Mouse (Mus musculus): ENCODE measurements around the gene Mrpl51.

Gene Mrpl51

GRCm38 (mm10) chr6:125191332-125192015, at the start of gene Mrpl51, which contains the start of gene Ncapd2:
Gene Mrpl51, plus strand, starts transcription at chr6:125191801.
Gene Ncapd2, minus strand, starts transcription at chr6:125191701.
- DNase-seq (ENCODE audit: low read depth, low spot score) = peak; percentile 98

DNA sequence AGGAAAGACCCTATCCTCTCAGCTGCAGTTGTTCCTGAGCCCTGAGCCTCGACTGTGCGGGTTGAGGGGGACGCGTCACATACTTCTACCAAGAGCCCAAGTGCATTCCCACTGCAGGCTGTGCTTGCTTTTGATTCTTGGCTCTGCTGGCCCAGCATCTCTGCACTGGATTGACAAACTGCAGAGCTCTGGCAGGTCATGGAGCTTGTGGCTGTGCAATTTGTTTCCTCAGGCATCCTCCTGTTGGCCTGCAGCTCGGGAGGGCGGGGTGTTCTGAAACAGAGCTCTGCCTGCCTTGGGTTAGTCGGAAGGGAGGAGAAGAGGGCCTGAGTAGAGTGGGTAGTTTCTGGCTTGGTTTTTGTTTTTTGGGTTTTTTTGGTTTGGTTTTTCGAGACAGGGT, 49.2 kb upstream of the Mrpl51 start:
- no peak for DNase-seq (ENCODE audit: low read depth, low spot score)

GRCm38 (mm10) chr6:125143128-125143527, 48.5 kb upstream of the Mrpl51 start:
- no peak for DNase-seq (ENCODE audit: low read depth, low spot score)

- no peak for DNase-seq (ENCODE audit: low read depth, low spot score)
Measured at GRCm38 (mm10) chr6:125143904-125144303, 47.7 kb upstream of the Mrpl51 start.

DNA sequence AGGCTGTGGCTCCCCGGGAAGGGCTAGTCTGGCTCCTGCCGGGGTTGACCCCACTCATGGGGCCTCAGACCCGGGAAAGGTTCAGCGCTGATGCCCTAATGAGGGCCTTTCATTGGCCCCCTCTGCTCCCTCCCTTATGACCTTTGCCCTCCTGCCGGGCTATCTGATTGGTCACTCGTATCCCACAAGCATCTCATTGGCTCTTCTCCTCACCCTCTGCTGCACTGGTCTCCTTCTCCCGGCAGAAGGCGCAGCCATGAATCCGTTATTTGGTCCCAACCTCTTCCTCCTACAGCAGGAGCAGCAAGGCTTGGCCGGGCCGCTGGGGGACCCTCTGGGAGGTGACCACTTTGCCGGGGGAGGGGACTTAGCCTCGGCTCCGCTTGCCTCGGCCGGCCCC, 46.6 kb upstream of the Mrpl51 start, which contains the start of gene Iffo1:
TSS of gene Iffo1 (plus strand) at position 241 of the 400 bp plus-strand sequence.
- peak; percentile 96 for DNase-seq (ENCODE audit: low read depth, low spot score)

DNA sequence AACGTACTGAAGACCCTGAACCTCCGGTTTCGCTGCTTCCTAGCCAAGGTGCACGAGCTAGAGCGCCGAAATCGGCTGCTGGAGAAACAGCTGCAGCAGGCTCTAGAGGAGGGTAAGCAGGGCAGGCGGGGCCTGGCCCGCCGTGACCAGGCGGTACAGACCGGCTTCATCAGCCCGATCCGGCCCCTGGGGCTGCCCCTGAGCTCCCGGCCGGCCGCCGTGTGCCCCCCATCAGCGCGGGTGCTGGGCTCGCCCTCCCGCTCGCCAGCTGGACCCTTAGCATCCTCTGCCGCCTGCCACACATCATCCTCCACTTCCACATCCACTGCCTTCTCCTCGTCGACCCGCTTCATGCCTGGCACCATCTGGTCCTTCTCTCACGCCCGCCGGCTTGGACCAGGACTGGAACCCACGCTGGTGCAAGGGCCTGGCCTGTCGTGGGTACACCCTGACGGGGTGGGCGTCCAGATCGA, 46.1 kb upstream of the Mrpl51 start:
- DNase-seq (ENCODE audit: low read depth, low spot score) = no peak

DNA sequence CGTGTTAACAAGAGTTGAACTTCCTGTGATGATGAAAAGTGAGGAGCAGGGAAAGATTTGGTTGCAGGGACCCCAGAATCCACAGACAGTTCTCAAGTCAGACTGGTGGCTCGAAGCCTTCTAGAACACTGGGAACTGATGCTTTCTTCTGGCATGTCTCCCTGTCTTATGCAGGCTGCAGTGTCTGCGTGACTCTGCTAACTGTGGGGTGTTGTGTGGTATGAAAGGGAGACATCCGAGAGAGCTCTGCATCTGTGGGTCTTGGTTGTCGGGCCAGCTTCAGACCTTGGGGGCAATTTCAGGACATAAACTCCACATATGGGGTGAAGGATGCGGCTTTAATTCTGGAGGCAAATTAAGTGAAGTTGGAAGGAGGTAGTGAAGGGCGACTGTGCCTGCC, 45.5 kb upstream of the Mrpl51 start:
- DNase-seq (ENCODE audit: low read depth, low spot score) = no peak

- no peak for DNase-seq (ENCODE audit: low read depth, low spot score)
Measured at GRCm38 (mm10) chr6:125146797-125147196, 44.8 kb upstream of the Mrpl51 start.

DNA sequence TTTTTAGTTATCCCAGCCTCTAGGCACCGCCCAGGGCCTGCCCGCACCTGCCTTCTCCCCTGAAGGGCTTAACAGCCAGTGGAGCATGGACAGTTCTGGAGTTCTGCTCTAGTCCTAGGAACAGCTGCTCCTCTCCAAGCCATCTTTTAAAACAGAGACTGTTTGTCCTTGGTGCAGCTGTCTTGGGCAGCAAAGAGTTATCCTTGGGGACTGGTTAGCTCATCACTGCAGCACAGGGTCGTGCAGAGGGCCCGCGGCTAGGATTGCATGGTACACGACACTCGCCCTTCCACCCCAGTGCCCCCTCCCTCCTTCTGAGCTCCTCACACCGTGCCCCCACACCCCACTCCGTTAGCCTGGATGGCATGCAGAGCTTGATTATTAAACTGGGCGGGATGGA, 44.3 kb upstream of the Mrpl51 start:
- no peak for DNase-seq (ENCODE audit: low read depth, low spot score)

DNA sequence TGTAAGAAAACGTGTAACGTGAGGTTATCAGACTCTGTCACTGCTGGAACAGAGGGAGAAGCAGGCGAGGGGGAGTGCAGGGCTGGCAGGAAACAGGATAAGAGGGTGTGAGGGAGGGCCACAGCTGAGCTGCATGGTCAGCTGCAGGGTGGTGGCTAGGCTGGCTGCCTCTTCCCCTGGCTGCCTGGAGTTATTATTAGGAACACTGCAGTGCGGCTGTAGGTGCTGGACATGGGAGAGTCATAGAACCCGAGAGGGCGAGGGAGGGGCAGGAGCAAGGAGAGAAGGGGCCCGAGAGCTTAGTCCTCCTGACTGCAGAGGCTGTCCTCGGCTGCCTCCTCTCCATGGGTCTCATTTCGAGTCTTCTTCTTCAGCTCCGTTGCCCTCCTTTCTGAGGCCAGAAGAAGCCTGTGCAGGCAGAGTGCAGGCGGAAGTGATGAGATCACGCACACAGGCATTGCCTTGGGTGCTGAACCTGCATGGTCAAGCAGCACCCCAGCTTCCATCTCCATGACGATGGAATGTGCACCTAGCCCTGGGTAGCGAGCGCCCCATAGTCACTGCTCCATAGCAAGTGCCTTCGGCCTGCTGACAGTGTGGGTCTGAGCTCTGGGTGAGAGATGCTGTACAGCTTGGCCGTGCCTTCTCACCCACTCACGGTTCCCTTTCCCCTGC, 43.2 kb upstream of the Mrpl51 start:
- no peak for DNase-seq (ENCODE audit: low read depth, low spot score)

GRCm38 (mm10) chr6:125148926-125149568, 42.6 kb upstream of the Mrpl51 start:
- no peak for DNase-seq (ENCODE audit: low read depth, low spot score)

DNA sequence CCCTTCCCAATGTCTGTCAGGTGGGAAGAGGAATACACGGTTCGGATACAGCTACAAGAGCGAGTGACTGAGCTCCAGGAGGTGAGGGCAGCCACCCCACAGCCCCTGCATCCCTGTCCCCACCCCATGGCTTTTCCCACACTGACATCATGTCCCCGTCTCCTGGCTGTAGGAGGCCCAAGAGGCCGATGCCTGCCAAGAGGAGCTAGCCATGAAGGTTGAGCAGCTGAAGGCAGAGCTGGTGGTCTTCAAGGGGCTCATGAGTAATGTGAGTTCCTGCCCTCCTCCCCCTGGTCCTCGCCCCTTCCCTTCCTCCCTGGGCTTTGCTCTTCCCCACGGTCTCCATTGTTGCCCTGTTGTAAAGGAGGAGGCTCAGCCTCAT, 42.0 kb upstream of the Mrpl51 start:
- DNase-seq (ENCODE audit: low read depth, low spot score) = no peak

DNA sequence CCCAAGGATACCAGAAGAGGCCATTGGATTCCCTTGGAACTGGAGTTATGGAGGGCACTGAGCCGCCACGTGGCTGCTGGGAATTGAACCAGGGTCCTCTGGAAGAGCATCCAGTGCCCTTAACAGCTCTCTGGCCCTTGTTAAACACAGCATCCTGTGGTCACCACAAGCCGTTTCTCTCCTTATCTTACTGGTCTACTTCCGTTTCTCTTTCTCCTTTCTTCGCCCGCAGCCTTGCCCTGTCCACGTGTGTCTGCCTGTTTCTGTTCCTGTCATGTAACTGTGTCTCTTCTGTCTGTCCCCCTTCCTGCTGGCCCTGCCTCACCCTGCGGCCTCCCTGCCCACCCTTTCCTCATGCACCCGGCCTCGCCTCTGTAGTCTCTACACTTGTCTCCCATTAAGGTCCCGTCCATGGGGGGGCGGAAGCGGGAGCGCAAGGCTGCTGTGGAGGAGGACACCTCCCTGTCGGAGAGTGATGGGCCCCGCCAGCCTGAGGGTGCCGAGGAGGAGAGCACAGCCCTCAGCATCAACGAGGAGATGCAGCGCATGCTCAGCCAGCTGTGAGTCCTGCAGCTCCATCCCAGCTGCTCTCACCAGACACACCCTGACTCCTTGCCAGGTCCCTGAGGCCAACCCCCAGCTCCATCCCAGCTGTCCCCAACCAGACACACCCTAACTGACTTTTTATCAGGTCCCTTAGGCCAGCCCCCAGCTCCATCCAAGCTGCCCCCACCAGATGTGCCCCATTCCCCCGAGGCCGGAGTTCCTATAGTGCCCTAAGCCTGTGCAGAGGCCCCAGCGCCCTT, 39.2 kb upstream of the Mrpl51 start:
- no peak for DNase-seq (ENCODE audit: low read depth, low spot score)

- no peak for DNase-seq (ENCODE audit: low read depth, low spot score)
Measured at GRCm38 (mm10) chr6:125153018-125153389, 38.6 kb upstream of the Mrpl51 start.

- DNase-seq (ENCODE audit: low read depth, low spot score) = no peak
Measured at GRCm38 (mm10) chr6:125153682-125154081, 37.9 kb upstream of the Mrpl51 start.

GRCm38 (mm10) chr6:125154550-125154949, 37.1 kb upstream of the Mrpl51 start:
- DNase-seq (ENCODE audit: low read depth, low spot score) = peak; percentile 40

DNA sequence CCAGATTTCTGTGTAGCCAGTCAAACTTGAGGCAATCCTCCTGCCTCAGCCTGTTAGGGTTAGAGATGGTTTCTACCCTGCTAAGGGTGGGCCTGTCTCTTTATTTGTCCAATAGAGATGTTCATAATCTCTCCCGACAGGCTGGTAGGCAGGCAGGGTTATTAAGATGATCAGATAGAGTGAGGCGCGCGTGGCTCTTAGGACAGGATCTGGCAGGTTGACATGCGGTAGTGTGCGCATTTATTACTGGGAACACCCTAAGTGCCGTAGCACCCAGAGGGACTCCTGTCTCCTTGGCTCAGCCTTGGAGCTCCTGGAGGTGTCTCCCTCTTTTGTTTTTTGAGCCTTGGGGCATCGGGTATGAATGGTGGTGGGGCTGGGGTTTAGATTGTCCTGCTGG, 36.3 kb upstream of the Mrpl51 start:
- DNase-seq (ENCODE audit: low read depth, low spot score) = no peak

DNA sequence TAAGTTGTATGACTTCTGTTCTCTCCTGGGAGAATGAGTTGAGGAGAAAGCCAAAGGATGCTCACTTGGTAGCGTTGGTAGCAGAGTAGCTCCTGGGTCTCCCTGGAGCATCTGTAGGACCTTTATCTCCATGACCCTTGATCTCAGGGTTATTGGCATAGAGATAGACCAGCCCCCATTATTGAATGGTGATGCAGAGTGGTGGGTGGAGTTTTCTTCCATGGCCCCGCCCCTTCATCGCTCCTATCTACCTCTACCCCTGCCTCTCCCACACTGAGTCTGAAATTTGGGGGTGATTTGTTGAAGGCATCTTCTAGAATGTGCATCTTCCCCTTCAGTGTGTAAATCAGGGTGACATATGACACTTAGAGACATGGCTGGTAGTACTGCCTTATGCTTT, 35.1 kb upstream of the Mrpl51 start:
- no peak for DNase-seq (ENCODE audit: low read depth, low spot score)

- peak; percentile 74 for DNase-seq (ENCODE audit: low read depth, low spot score)
Measured at GRCm38 (mm10) chr6:125156903-125157614, 34.5 kb upstream of the Mrpl51 start.

DNA sequence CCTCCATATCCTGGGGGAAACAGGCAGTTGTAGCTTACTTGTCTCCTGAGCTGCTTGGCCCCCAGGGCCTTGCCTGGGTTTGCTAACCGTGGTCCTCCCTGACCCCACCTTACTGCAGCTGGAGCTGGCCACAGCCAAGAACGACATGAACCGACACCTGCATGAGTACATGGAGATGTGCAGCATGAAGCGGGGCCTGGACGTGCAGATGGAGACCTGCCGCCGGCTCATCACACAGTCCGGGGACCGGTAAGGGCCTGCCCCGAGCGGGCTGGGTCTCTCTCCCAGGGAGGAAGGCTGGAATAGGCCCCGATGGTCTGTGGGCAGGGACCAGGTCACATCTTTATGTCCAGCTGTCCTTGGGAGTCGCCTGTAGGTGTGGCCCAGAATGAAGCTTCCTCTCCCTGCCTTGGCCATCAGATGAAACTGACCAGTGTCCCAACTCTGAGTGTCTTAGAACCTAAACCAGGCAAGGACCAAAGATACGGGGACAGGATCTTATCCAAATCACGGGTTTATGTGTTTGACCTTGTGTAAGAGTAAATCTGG, 32.6 kb upstream of the Mrpl51 start:
- no peak for DNase-seq (ENCODE audit: low read depth, low spot score)
